Mouse (Mus musculus) kidney, adult 2 months (tissue): ENCODE results near the gene Efs.

ENCODE experiments used
- CTCF ChIP-seq: fragments of 200-500 bp; conservative IDR thresholded peaks from 2 replicates; pipeline ENCODE4 v1.5.1; 2011; ENCODE audit warnings: low read depth, mild to moderate bottlenecking, control low read depth, low read length, moderate library complexity, mixed read lengths; ENCODE audit not compliant: insufficient read depth, insufficient read length
- POLR2A ChIP-seq: fragments of 200-500 bp; IDR thresholded peaks from one replicate; pipeline ENCODE4 v1.6.1; 2011; ENCODE audit warnings: low read depth, low read length, control low read depth

DNA sequence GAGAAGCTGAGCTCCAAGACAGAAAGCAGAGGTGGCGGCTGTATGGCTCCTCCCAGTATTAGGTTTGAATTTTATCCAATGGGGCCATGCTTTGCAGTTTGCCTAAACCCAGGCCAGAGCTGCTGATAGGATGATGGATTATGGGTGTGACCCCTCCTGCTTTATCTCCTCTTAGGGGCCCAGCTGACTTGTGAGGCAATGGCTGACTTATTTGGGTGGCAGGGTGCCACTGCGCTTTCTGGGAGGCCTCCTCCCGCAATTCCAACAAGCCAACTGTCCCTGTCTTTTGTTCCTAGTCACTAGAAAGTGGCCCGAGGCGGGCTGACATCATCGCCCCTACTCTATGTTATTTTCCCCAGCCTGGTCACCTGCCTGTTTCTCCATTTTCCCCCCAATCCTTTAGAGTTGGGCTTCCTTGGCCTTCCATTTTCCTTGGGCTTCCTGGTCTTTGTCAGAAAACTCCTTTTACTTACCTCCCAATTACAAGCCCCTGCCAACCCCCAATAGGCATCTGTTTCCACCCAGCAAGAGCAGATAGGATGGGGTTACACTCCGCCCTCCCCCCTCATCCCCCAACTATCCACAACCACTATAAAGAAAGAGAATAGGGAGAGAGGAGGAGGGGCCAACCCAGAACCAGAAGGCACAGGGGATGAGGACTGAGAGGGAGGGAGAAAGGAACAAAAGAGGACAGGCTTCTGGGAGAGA lies 1.1 kb downstream of the Efs start:
- TF ChIP-seq CTCF (no peak), POLR2A (no peak)
